Mouse (Mus musculus) neural tube, embryonic 13.5 days (tissue): ENCODE results near the gene Trex1. TPM values are rescaled to one million over a fixed set of nuclear protein-coding genes. Genes with fewer than 3 reads are reported as not detected.

Source experiments
- polyA plus RNA-seq: library from polyadenylated mRNA; unstranded; fragments of >200 nt; fragmentation: Nextera tagmentation; extraction: Ambion mirVana; gene quantifications from 2 replicates; pipeline ENCODE4 v1.2.1, GENCODE M21; 2015

Gene Trex1
- polyA plus RNA-seq, 1 experiment from 2014 or later, result 12.4 TPM

Other genes starting within 250 kb of the Trex1 start
- gene Celsr3, start 233.4 kb downstream of the Trex1 start, polyA plus RNA-seq, result 12.1 and 12.2 TPM in 2 replicates
- 12.7 and 13.5 TPM in 2 replicates for gene Slc26a6, start 206.5 kb downstream of the Trex1 start, polyA plus RNA-seq
- gene Tmem89, start 145.1 kb downstream of the Trex1 start, polyA plus RNA-seq, result not detected in 2 replicates
- 399 and 434 TPM in 2 replicates for gene Uqcrc1, start 123.1 kb downstream of the Trex1 start, polyA plus RNA-seq
- 1.7 and 2.2 TPM in 2 replicates for gene Col7a1, start 106.1 kb downstream of the Trex1 start, polyA plus RNA-seq
- not detected in 2 replicates for gene Ucn2, start 73.7 kb downstream of the Trex1 start, polyA plus RNA-seq
- 19.9 and 22.4 TPM in 2 replicates for gene Pfkfb4, start 68.0 kb downstream of the Trex1 start, polyA plus RNA-seq
- gene Shisa5, start 21.2 kb downstream of the Trex1 start, polyA plus RNA-seq, result 58.7 and 59.9 TPM in 2 replicates
- 26.3 and 29.5 TPM in 2 replicates for gene Atrip, start 14.4 kb upstream of the Trex1 start, polyA plus RNA-seq
- gene Ccdc51, start 22.8 kb upstream of the Trex1 start, polyA plus RNA-seq, result 14.2 and 15.5 TPM in 2 replicates
- 726 and 792 TPM in 2 replicates for gene Tma7, start 22.9 kb upstream of the Trex1 start, polyA plus RNA-seq
- 19.9 and 22.2 TPM in 2 replicates for gene Plxnb1, start 35.7 kb upstream of the Trex1 start, polyA plus RNA-seq
- gene Fbxw21, start 102.3 kb upstream of the Trex1 start, polyA plus RNA-seq, result not detected in 2 replicates
- 0.23 TPM in 1 of 2 replicates, not detected in the other for gene Fbxw13, start 136.2 kb upstream of the Trex1 start, polyA plus RNA-seq
- not detected in 2 replicates for gene Fbxw20, start 175.0 kb upstream of the Trex1 start, polyA plus RNA-seq
- not detected in 2 replicates for gene Fbxw14, start 227.9 kb upstream of the Trex1 start, polyA plus RNA-seq